Mouse (Mus musculus) small intestine, adult 2 months (tissue): ENCODE results near the gene Rere.

Experiments
- CTCF ChIP-seq: fragments of 200-500 bp; IDR thresholded peaks from 2 replicates; pipeline ENCODE4 v1.5.1; 2012; ENCODE audit warnings: low read depth, mild to moderate bottlenecking, control low read depth, inconsistent platforms, low read length, moderate library complexity, mixed read lengths; ENCODE audit not compliant: insufficient replicate concordance, insufficient read length; ENCODE audit errors: extremely low read depth
- POLR2A ChIP-seq: fragments of 200-500 bp; IDR thresholded peaks from 2 replicates; pipeline ENCODE4 v1.6.1; 2012; ENCODE audit warnings: low read depth, mild to moderate bottlenecking, control low read depth, inconsistent platforms, low read length, moderate library complexity

- TF ChIP-seq POLR2A (no peak), CTCF (no peak)
Observed at GRCm38 (mm10) chr4:150347387-150347672, 65.9 kb downstream of the Rere start.
